Mouse (Mus musculus): ENCODE measurements around the gene Tpk1.

Tpk1 gene

GRCm38 (mm10) chr6:43442191-43442590, 223.9 kb downstream of the Tpk1 start:
- no peak for DNase-seq (ENCODE audit: extremely low spot score, low spot score)

GRCm38 (mm10) chr6:43435987-43436541, 230.0 kb downstream of the Tpk1 start:
- no peak for DNase-seq (ENCODE audit: extremely low spot score, low spot score)

- DNase-seq (ENCODE audit: extremely low spot score, low spot score), result no peak
Measured at GRCm38 (mm10) chr6:43434365-43434764, 231.7 kb downstream of the Tpk1 start.

GRCm38 (mm10) chr6:43424978-43425377, 241.1 kb downstream of the Tpk1 start:
- no peak for DNase-seq (ENCODE audit: extremely low spot score, low spot score)

GRCm38 (mm10) chr6:43420358-43420979, 245.6 kb downstream of the Tpk1 start:
- DNase-seq (ENCODE audit: extremely low spot score, low spot score), result no peak

- no peak for DNase-seq (ENCODE audit: extremely low spot score, low spot score)
Measured at GRCm38 (mm10) chr6:43408949-43409348, 257.1 kb downstream of the Tpk1 start.

- DNase-seq (ENCODE audit: extremely low spot score, low spot score), result no peak
Measured at GRCm38 (mm10) chr6:43403076-43403475, 263.0 kb downstream of the Tpk1 start.

- DNase-seq (ENCODE audit: extremely low spot score, low spot score), result no peak
Measured at GRCm38 (mm10) chr6:43402219-43402997, 263.7 kb downstream of the Tpk1 start.

GRCm38 (mm10) chr6:43396426-43396825, 269.7 kb downstream of the Tpk1 start:
- no peak for DNase-seq (ENCODE audit: extremely low spot score, low spot score)

GRCm38 (mm10) chr6:43395538-43395937, 270.5 kb downstream of the Tpk1 start:
- no peak for DNase-seq (ENCODE audit: extremely low spot score, low spot score)

- DNase-seq (ENCODE audit: extremely low spot score, low spot score), result no peak
Measured at GRCm38 (mm10) chr6:43391358-43391757, 274.7 kb downstream of the Tpk1 start.

- no peak for DNase-seq (ENCODE audit: extremely low spot score, low spot score)
Measured at GRCm38 (mm10) chr6:43387273-43387672, 278.8 kb downstream of the Tpk1 start.

- no peak for DNase-seq (ENCODE audit: extremely low spot score, low spot score)
Measured at GRCm38 (mm10) chr6:43384841-43385240, 281.2 kb downstream of the Tpk1 start.

GRCm38 (mm10) chr6:43384304-43384703, 281.8 kb downstream of the Tpk1 start:
- DNase-seq (ENCODE audit: extremely low spot score, low spot score), result no peak

- DNase-seq (ENCODE audit: extremely low spot score, low spot score), result no peak
Measured at GRCm38 (mm10) chr6:43382750-43383149, 283.3 kb downstream of the Tpk1 start.

GRCm38 (mm10) chr6:43382284-43382683, 283.8 kb downstream of the Tpk1 start:
- DNase-seq (ENCODE audit: extremely low spot score, low spot score), result no peak

GRCm38 (mm10) chr6:43373206-43373605, 292.9 kb downstream of the Tpk1 start:
- DNase-seq (ENCODE audit: extremely low spot score, low spot score), result no peak

GRCm38 (mm10) chr6:43367434-43367945, 298.6 kb downstream of the Tpk1 start:
- no peak for DNase-seq (ENCODE audit: extremely low spot score, low spot score)

GRCm38 (mm10) chr6:43366952-43367351, 299.1 kb downstream of the Tpk1 start:
- no peak for DNase-seq (ENCODE audit: extremely low spot score, low spot score)

- DNase-seq (ENCODE audit: extremely low spot score, low spot score), result no peak
Measured at GRCm38 (mm10) chr6:43363917-43364316, 302.2 kb downstream of the Tpk1 start.

GRCm38 (mm10) chr6:43363291-43363820, 302.7 kb downstream of the Tpk1 start:
- no peak for DNase-seq (ENCODE audit: extremely low spot score, low spot score)

- DNase-seq (ENCODE audit: extremely low spot score, low spot score), result no peak
Measured at GRCm38 (mm10) chr6:43361248-43361647, 304.8 kb downstream of the Tpk1 start.
